Mouse (Mus musculus) 416B (cell line): ENCODE data around the gene Gpr26.

Experiments used
- DNase-seq: peaks from one replicate; pipeline ENCODE4 v3.0.0; 2011; ENCODE audit warnings: low read depth

Gene Gpr26

DNA sequence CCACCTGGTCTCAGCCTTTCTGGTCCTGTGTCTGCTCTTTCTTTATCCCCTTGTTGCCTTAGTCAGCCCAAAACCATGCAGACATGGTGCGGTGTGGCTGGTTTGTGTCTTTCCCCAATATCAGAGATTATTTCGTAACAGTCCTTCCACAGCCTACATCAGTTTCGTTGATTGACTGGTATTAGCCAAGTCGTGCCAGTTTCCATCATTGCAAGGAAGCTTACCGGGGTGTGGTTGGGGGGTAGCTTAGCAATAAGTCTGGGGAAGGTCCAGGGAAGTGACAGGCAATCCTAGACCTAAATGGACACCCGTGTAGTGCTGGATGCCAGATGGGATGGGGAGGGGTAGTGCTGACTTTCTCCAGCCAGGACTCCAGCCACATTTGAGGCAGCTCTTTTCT lies 59.3 kb downstream of the Gpr26 start:
- DNase-seq, result no peak

GRCm38 (mm10) chr7:132026671-132027070 lies 60.4 kb downstream of the Gpr26 start:
- no peak for DNase-seq

GRCm38 (mm10) chr7:132031940-132032531 lies 65.8 kb downstream of the Gpr26 start:
- DNase-seq, result no peak
